Mouse (Mus musculus): ENCODE results near the gene Gpn3.

Gene Gpn3

DNA sequence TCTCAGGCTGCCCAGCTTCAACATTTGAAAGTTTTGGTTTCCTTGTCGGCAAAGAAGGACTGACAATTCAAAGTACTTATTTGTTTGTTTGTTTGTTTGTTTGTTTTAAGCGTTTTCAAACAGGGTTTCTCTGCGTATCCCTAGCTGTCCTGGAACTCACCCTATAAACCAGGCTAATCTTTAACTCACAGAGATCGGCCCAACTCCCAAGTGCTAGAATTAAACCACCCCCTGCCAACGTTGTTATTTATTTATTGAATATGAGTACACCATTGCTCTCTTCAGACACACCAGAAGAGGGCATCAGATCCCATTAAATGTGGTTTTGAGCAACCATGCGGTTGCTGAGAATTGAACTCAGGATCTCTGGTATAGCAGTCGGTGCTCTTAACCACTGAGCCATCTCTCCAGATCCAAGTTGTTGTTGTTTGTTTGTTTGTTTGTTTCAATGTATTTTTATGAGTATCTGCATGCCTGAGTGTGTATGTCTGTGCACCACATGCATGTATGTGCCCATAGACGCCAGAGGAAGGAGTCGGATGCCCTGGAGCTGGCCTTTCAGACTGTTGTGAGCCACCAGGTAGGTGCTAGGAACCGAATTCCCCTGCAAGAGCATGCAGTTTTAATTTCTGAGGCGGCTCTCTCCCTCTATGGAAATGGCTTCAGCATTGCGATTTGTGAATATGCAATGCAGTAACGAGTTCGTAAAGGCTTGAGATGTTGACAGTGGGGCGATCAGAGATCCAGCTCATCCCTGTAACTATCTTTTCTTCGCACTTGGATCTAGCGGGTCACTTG, 49.8 kb downstream of the Gpn3 start, which contains the start of gene Anapc7:
TSS of gene Anapc7 (plus strand) at position 423 of the 798 bp plus-strand sequence.
- peak; percentile 44 for DNase-seq (ENCODE audit: extremely low read depth, low read depth)

DNA sequence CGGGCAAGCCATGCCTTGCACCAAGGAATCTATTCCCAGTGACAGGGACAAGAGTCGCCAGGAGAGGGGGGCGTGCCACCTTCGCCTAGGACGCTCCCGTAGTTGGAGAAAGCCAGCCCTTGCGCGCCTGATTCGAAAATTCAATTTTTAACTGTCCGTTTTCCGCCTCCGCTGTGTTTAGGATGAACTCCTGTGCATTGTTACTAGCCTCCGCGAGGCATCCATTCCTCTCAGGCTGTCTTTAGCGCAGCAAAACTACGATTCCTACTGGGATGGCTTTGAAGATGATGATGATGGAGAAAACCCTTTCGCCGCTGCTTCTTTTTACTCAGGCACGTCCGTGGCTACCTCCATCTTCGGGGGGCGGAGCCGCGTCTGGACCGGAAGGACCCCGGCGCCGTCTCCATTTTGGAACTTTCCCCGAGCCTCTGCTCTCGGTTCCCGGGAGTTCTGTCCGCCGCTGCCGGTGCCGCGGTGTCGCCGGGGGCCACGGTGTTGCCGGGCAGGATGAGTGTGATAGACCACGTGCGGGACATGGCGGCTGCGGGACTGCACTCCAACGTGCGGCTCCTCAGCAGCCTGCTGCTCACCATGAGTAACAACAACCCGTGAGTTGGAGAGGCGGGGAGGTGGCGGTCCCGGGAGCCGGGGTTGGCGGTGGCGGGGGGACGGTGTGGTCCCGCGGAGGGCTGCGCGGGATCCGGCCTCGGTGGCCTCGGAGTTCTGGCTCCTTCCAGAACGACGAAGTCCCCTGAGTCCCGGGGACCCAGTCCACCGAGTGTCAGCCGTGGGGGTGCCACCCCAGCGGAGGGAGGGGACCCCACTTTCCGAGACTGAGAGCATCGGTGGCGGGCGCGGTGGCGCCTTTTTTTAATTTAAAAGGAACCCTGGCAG, 50.6 kb downstream of the Gpn3 start:
- DNase-seq (ENCODE audit: extremely low read depth, low read depth): peak; percentile 75

DNA sequence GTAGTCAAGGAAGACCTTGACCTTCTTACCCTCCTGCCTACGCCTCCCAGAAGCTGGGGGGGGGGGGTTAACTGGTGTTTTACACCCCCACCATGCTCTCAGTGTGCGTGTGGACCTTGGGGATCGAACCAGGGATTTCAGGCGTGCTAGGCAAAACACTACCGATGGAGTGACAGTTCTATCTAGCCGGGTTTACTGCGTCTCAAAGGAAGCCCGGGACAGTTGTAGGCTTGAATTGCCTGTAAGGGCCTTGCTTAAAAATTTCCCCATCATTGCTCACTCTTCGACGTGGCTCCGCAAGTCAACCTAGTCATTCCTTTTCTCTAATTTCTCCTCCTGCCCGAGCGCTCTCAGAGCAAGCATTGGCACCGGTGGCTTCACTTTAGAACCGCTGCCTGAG, 51.4 kb downstream of the Gpn3 start:
- no peak for DNase-seq (ENCODE audit: extremely low read depth, low read depth)

DNA sequence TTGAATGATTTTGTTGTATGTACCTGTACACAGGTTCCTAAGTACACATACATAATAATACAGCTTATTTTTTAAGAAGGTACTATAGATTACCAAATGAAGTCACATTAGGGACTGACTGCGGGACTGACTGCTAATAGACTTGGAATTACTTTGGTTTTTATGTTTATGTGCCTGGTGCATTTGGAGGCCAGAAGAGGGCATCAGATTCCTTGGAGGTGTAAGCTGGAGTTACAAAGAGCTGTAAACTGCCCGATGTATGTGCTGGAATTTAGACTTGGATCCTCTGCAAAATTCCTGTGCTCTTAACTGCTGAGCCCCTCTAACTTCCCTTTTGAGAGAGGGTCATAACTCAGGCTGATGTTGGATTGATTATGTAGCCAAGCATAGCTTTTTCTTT, 53.9 kb downstream of the Gpn3 start:
- no peak for DNase-seq (ENCODE audit: extremely low read depth, low read depth)

DNA sequence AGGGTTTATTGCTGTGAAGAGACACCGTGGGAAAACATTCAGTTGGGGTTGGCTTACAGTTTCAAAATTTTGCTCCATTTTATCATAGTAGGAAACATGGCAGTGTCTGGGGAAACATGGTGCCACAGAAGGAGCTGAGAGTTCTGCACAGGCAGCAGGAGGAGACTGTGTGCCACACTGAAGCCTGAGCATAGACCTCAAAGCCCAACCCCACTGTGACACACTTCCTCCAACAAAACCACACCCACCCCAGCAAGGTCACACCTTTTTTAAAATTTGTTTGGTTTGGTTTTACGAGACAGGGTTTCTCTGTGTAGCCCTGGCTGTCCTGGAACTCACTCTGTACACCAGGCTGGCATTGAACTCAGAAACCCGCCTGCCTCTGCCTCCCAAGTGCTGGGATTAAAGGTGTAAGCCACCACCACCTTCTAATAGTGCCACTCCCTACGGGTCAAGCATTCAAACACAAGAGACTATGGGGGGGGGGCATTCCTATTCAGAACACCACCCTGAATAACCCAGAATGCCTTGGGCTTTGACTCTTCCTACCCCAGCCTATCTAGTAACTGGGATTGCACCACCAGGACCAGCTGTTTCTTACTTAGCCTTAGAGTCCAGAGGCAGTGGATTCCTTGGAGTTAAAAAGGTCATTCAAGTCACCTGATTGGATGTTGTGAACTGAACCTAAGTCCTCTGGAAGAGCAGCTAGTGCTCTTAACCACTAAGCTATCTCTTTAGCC, 58.5 kb downstream of the Gpn3 start:
- no peak for DNase-seq (ENCODE audit: extremely low read depth, low read depth)

DNA sequence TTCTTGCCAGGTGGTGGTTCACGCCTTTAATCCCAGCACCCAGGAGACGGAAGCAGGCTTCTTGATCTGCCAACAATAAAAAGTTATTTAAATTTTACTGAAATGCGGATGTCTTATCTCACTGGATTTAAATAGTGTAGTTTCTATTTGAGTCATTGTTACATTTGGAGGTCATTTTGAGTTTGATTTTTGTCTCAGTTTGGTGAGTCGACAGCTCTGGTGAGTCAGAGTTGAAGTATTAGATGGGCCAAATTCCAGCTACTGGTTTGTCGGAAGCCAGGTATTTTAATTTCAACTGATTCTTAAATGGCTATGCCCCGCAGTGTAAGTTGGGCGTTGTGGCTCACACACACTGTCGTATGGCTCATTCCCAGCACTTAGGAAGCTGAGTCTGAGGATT, 59.5 kb downstream of the Gpn3 start:
- DNase-seq (ENCODE audit: extremely low read depth, low read depth): no peak

Measured in MEL-GATA-1-ER (cell line).